Mouse (Mus musculus) CH12.LX (cell line): Measurements from ENCODE around the gene Sec11a. TPM values are rescaled to one million over a fixed set of nuclear protein-coding genes. Genes with fewer than 3 reads are reported as not detected.

Source experiments
- DNase-seq: peaks from one replicate; pipeline ENCODE4 v3.0.0-alpha.2; 2013; ENCODE audit errors: extremely low read depth
- H3K27ac ChIP-seq: 2 replicates; pipeline ENCODE4 v1.5.1; 2012; ENCODE audit warnings: low read depth, mild to moderate bottlenecking, control low read depth, moderate library complexity; ENCODE audit not compliant: insufficient read depth
- H3K27me3 ChIP-seq: replicated peaks from 2 replicates; pipeline ENCODE3; 2012; ENCODE audit warnings: inconsistent platforms
- H3K36me3 ChIP-seq, 2 experiments: replicated peaks in 1 of 2; 2 replicates each; pipeline versions ENCODE3 to v1.6.1; 2012; ENCODE audit warnings: inconsistent platforms in 1 of 2, low read length in 1 of 2, mild to moderate bottlenecking in 1 of 2, mixed read lengths in 1 of 2, moderate library complexity in 1 of 2; ENCODE audit not compliant: control insufficient read depth in 1 of 2, insufficient read depth in 1 of 2
- H3K4me1 ChIP-seq, 2 experiments: 2 replicates each; pipeline ENCODE4 v1.6.1; 2012; ENCODE audit warnings: inconsistent platforms in 1 of 2, moderate library complexity in 1 of 2; ENCODE audit not compliant: insufficient read depth in 2 of 2, control insufficient read depth in 1 of 2
- H3K4me2 ChIP-seq: 2 replicates; pipeline ENCODE4 v1.6.1; 2012; ENCODE audit warnings: low read depth, mild to moderate bottlenecking, control low read depth; ENCODE audit not compliant: poor library complexity, insufficient read depth, severe bottlenecking
- H3K4me3 ChIP-seq, 3 experiments: fragments of 150-350 bp in 1 of 3; sonication (generic) in 1 of 3; replicated peaks in 1 of 3; 2 replicates each; pipeline versions ENCODE3 to v1.5.1; 2011 to 2012; ENCODE audit warnings: low read depth in 2 of 3, low read length in 2 of 3, mild to moderate bottlenecking in 2 of 3, moderate library complexity in 2 of 3, control low read depth in 1 of 3, improper control_type of control experiment in 1 of 3, inconsistent platforms in 1 of 3, mixed read lengths in 1 of 3; ENCODE audit not compliant: poor library complexity in 1 of 3
- H3K79me2 ChIP-seq: replicated peaks from 2 replicates; pipeline ENCODE4 v1.6.1; 2012; ENCODE audit warnings: mild to moderate bottlenecking, moderate library complexity; ENCODE audit not compliant: control insufficient read depth, poor library complexity, insufficient read depth, severe bottlenecking; ENCODE audit errors: extremely low read depth
- H3K9ac ChIP-seq: 2 replicates; pipeline ENCODE4 v1.6.1; 2012; ENCODE audit warnings: low read depth, mild to moderate bottlenecking, control low read depth, moderate library complexity; ENCODE audit not compliant: insufficient read depth
- H3K9me3 ChIP-seq: replicated peaks from 2 replicates; pipeline ENCODE3; 2012; ENCODE audit warnings: low read length, inconsistent platforms, mixed read lengths
- BHLHE40 ChIP-seq: IDR thresholded peaks from 2 replicates; pipeline ENCODE4 v1.6.1; 2011; ENCODE audit warnings: mild to moderate bottlenecking, low read depth, low read length, improper control_type of control experiment
- CHD1 ChIP-seq: IDR thresholded peaks from 2 replicates; pipeline ENCODE4 v1.6.1; 2012; ENCODE audit warnings: low read depth, low read length, improper control_type of control experiment, inconsistent platforms
- CHD2 ChIP-seq: IDR thresholded peaks from 2 replicates; pipeline ENCODE4 v1.6.1; 2011; ENCODE audit warnings: low read length, improper control_type of control experiment
- CTCF ChIP-seq, 2 experiments: IDR thresholded peaks in 1 of 2; conservative IDR thresholded peaks in 1 of 2; 2 replicates each; pipeline ENCODE4 v1.5.1; 2011 to 2012; ENCODE audit warnings: low read depth in 2 of 2, low read length in 2 of 2, improper control_type of control experiment in 1 of 2, inconsistent platforms in 1 of 2, mild to moderate bottlenecking in 1 of 2, moderate library complexity in 1 of 2
- E2F4 ChIP-seq: IDR thresholded peaks from 2 replicates; pipeline ENCODE4 v1.6.1; 2011; ENCODE audit warnings: low read depth, low read length, improper control_type of control experiment; ENCODE audit not compliant: insufficient replicate concordance
- EP300 ChIP-seq: IDR thresholded peaks from 2 replicates; pipeline ENCODE4 v1.6.1; 2011; ENCODE audit warnings: low read length, improper control_type of control experiment
- ETS1 ChIP-seq: conservative IDR thresholded peaks from 2 replicates; pipeline ENCODE4 v1.6.1; 2012; ENCODE audit warnings: low read depth, mild to moderate bottlenecking, inconsistent platforms, low read length, improper control_type of control experiment, moderate library complexity
- GABPA ChIP-seq: IDR thresholded peaks from 2 replicates; pipeline ENCODE4 v1.6.1; 2012; ENCODE audit warnings: low read depth, low read length, improper control_type of control experiment, inconsistent platforms; ENCODE audit not compliant: insufficient replicate concordance
- HCFC1 ChIP-seq: IDR thresholded peaks from 2 replicates; pipeline ENCODE4 v1.6.1; 2012; ENCODE audit warnings: low read depth, mild to moderate bottlenecking, inconsistent platforms, low read length, improper control_type of control experiment
- IRF4 ChIP-seq: IDR thresholded peaks from 2 replicates; pipeline ENCODE4 v1.6.1; 2014; ENCODE audit warnings: low read depth, mild to moderate bottlenecking, inconsistent platforms, low read length, improper control_type of control experiment
- JUN ChIP-seq: IDR thresholded peaks from 2 replicates; pipeline ENCODE4 v1.6.1; 2011; ENCODE audit warnings: low read depth, mild to moderate bottlenecking, low read length, improper control_type of control experiment, moderate library complexity; ENCODE audit not compliant: insufficient read depth
- JUND ChIP-seq: conservative IDR thresholded peaks from 2 replicates; pipeline ENCODE4 v1.6.1; 2011; ENCODE audit warnings: low read depth, low read length, improper control_type of control experiment
- KAT2A ChIP-seq: IDR thresholded peaks from 2 replicates; pipeline ENCODE4 v1.6.1; 2012; ENCODE audit warnings: low read length, improper control_type of control experiment, inconsistent platforms; ENCODE audit not compliant: insufficient replicate concordance
- MAFK ChIP-seq: IDR thresholded peaks from 2 replicates; pipeline ENCODE4 v1.6.1; 2011; ENCODE audit warnings: low read length, improper control_type of control experiment; ENCODE audit not compliant: insufficient replicate concordance
- MAX ChIP-seq: IDR thresholded peaks from 2 replicates; pipeline ENCODE4 v1.6.1; 2011; ENCODE audit warnings: low read length, improper control_type of control experiment
- MAZ ChIP-seq: IDR thresholded peaks from 2 replicates; pipeline ENCODE4 v1.6.1; 2012; ENCODE audit warnings: low read depth, mild to moderate bottlenecking, inconsistent platforms, low read length, improper control_type of control experiment, moderate library complexity
- MEF2A ChIP-seq: IDR thresholded peaks from 2 replicates; pipeline ENCODE4 v1.6.1; 2014; ENCODE audit warnings: low read depth, mild to moderate bottlenecking, inconsistent platforms, low read length, improper control_type of control experiment, borderline replicate concordance
- MXI1 ChIP-seq: IDR thresholded peaks from 2 replicates; pipeline ENCODE4 v1.6.1; 2011; ENCODE audit warnings: mild to moderate bottlenecking, low read depth, low read length, improper control_type of control experiment
- MYC ChIP-seq: IDR thresholded peaks from 2 replicates; pipeline ENCODE4 v1.6.1; 2011; ENCODE audit warnings: low read depth, mild to moderate bottlenecking, improper control_type of control experiment, low read length
- NELFE ChIP-seq: IDR thresholded peaks from 2 replicates; pipeline ENCODE4 v1.6.1; 2011; ENCODE audit warnings: low read depth, low read length, improper control_type of control experiment
- NRF1 ChIP-seq: IDR thresholded peaks from 2 replicates; pipeline ENCODE4 v1.6.1; 2014; ENCODE audit warnings: low read depth, mild to moderate bottlenecking, inconsistent platforms, low read length, improper control_type of control experiment, moderate library complexity
- PAX5 ChIP-seq: IDR thresholded peaks from 2 replicates; pipeline ENCODE4 v1.6.1; 2012; ENCODE audit warnings: low read length, inconsistent platforms, mixed read lengths
- POLR2A ChIP-seq: IDR thresholded peaks from 2 replicates; pipeline ENCODE4 v1.6.1; 2011; ENCODE audit warnings: low read depth, mild to moderate bottlenecking, improper control_type of control experiment, low read length
- POLR2AphosphoS2 ChIP-seq: IDR thresholded peaks from 2 replicates; pipeline ENCODE4 v1.6.1; 2011; ENCODE audit warnings: low read depth, low read length, improper control_type of control experiment
- RAD21 ChIP-seq: IDR thresholded peaks from 2 replicates; pipeline ENCODE4 v1.6.1; 2011; ENCODE audit warnings: low read depth, mild to moderate bottlenecking, low read length, improper control_type of control experiment, moderate library complexity
- RCOR1 ChIP-seq: conservative IDR thresholded peaks from 2 replicates; pipeline ENCODE4 v1.6.1; 2012; ENCODE audit warnings: low read depth, mild to moderate bottlenecking, inconsistent platforms, low read length, improper control_type of control experiment
- SIN3A ChIP-seq: IDR thresholded peaks from 2 replicates; pipeline ENCODE4 v1.6.1; 2012; ENCODE audit warnings: low read length, improper control_type of control experiment, inconsistent platforms
- SMC3 ChIP-seq: IDR thresholded peaks from 2 replicates; pipeline ENCODE4 v1.6.1; 2011; ENCODE audit warnings: low read depth, low read length, improper control_type of control experiment
- TBP ChIP-seq: conservative IDR thresholded peaks from 2 replicates; pipeline ENCODE4 v1.6.1; 2011; ENCODE audit warnings: low read depth, low read length, improper control_type of control experiment
- TCF12 ChIP-seq: IDR thresholded peaks from 2 replicates; pipeline ENCODE4 v1.6.1; 2014; ENCODE audit warnings: low read depth, mild to moderate bottlenecking, inconsistent platforms, low read length, improper control_type of control experiment
- UBTF ChIP-seq: IDR thresholded peaks from 2 replicates; pipeline ENCODE4 v1.6.1; 2012; ENCODE audit warnings: low read depth, mild to moderate bottlenecking, inconsistent platforms, low read length, improper control_type of control experiment, moderate library complexity
- USF1 ChIP-seq: IDR thresholded peaks from 2 replicates; pipeline ENCODE4 v1.6.1; 2014; ENCODE audit warnings: low read depth, mild to moderate bottlenecking, inconsistent platforms, low read length, improper control_type of control experiment
- USF2 ChIP-seq: conservative IDR thresholded peaks from 2 replicates; pipeline ENCODE4 v1.6.1; 2011; ENCODE audit warnings: low read depth, low read length, improper control_type of control experiment
- ZC3H11A ChIP-seq: IDR thresholded peaks from 2 replicates; pipeline ENCODE4 v1.6.1; 2012; ENCODE audit warnings: low read depth, mild to moderate bottlenecking, inconsistent platforms, low read length, improper control_type of control experiment
- ZKSCAN1 ChIP-seq: IDR thresholded peaks from 2 replicates; pipeline ENCODE4 v1.6.1; 2012; ENCODE audit warnings: low read depth, inconsistent platforms, low read length, improper control_type of control experiment, borderline replicate concordance
- ZMIZ1 ChIP-seq: IDR thresholded peaks from 2 replicates; pipeline ENCODE4 v1.6.1; 2012; ENCODE audit warnings: low read depth, mild to moderate bottlenecking, inconsistent platforms, low read length, improper control_type of control experiment
- ZNF384 ChIP-seq: IDR thresholded peaks from 2 replicates; pipeline ENCODE4 v1.6.1; 2012; ENCODE audit warnings: low read depth, low read length, improper control_type of control experiment, inconsistent platforms
- dilution Hi-C: fragments of 300-500 bp; cut with MboI; formaldehyde crosslinking; loops from 2 replicates; pipeline ENCODE4 v1.14.3; 2020; ENCODE audit warnings: low sequenced_read_pairs; ENCODE audit not compliant: extremely low pct_unique_long_range_greater_than_20kb, extremely low pct_ligation_motif_present
- in situ Hi-C: fragments of 300-500 bp; cut with MboI; formaldehyde crosslinking; loops from 3 replicates; pipeline ENCODE4 v1.14.3; 2019; ENCODE audit warnings: low sequenced_read_pairs, low pct_ligation_motif_present, low pct_unique_long_range_greater_than_20kb, mixed read lengths
- polyA plus RNA-seq: library from polyadenylated mRNA; unstranded; fragments of >175 nt; gene quantifications from 2 replicates; pipeline ENCODE4 v1.2.1, GENCODE M21; 2012; ENCODE audit warnings: low read depth; ENCODE audit not compliant: insufficient read length
- total RNA-seq, 2 experiments: library from RNA; depleted of rRNA; stranded (reverse); fragments of 300-350 nt in 1 of 2; fragments of >200 nt in 1 of 2; gene quantifications; 2 replicates each; pipeline ENCODE4 v1.2.3; 2012 to 2014

Sec11a gene
- 93.5 and 105 TPM in 2 replicates for total RNA-seq (2012; rRNA removed)
- 141 and 143 TPM in 2 replicates for total RNA-seq (2014; rRNA removed)
- 126 and 142 TPM in 2 replicates for polyA plus RNA-seq

DNA sequence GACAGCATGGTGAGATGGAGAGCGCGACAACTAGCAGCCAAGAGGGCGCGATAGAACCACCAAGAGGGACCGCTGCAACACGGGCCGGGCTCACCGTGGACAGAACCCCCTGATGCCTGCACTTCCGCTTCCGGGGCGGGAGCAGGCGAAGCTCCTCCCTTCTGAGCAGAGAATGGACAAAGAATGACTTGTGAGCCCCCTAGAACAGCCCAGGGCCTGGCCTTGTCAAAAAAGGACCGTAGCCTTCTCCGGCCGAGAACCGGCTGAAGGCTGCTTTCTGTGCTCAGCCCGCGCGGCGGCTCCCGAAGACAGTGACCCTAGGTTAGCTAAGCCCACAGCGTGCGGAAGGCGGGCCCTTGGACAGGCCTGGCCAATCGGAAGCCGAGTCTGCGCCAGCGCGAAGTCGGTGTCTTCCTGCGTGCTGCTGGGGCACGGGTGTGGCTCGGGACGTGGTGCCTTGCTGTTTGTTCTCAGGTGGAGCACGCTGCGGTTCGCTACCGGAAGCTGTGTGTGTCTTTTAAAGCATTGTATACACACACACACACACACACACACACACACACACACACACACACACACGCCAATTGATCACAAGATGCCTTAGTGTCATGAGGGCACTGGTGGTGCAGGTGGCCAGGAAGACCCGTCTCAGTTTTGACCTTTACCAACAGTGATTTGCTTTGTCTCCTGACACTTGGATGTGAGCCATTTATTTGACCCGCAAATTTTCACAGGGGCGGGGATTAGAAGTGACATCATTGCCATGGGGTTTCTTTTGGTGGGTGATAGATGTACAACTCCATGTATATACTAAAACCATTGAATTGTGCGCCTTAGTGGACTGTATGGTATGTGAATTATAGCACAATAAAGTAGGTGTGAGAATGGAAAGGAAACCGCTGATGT is at the start of gene Sec11a:
Gene Sec11a, minus strand, starts transcription at position 336 of the 906 bp plus-strand sequence.
- Histone ChIP-seq H3K27ac (peak within 1 kb of the TSS; percentile 62), H3K27me3 (peaks cover 16% of the 10 kb centered on the region), H3K4me2 (peak within 1 kb of the TSS; percentile 80), H3K4me1 (peaks cover 0 to 21% of the 10 kb centered on the region in 2 experiments; a peak in 2 of 4 replicates), H3K36me3 (peaks cover 0 to 14% of the 10 kb centered on the region in 2 experiments), H3K9ac (peak within 1 kb of the TSS; percentile 70), H3K9me3 (peaks cover 3% of the 10 kb centered on the region), H3K79me2 (peaks cover 39% of the 10 kb centered on the region), H3K4me3 (peak within 1 kb of the TSS; percentile 73 to 88 (median 87))
- in situ Hi-C loops (no loop called here), dilution Hi-C loops (no loop called here)
- DNase-seq = peak; percentile 91
- TF ChIP-seq ZKSCAN1 (no peak), KAT2A (peak; percentile 61; the same call in 1 of the 2 replicates), JUND (no peak), MAFK (no peak), POLR2A (peak; percentile 85), TCF12 (peak; percentile 74), ETS1 (peak; percentile 30; the same call in 1 of the 2 replicates), BHLHE40 (peak; percentile 96), MEF2A (no peak), CHD1 (no peak), NRF1 (peak; percentile 61), MAX (peak; percentile 62; the same call in 1 of the 2 replicates), RAD21 (no peak), RCOR1 (no peak), HCFC1 (peak; percentile 77), CTCF (conservative IDR thresholded peaks at IDR 0.05 in 1 of 2, IDR thresholded peaks at IDR 0.05 in 1 of 2; ENCODE audit: low read depth in 2 of 2, low read length in 2 of 2) (no peak), MXI1 (peak; percentile 91), PAX5 (no peak), USF2 (no peak), ZMIZ1 (peak; percentile 70), USF1 (no peak), TBP (peak; percentile 12; the same call in 1 of the 2 replicates), CHD2 (peak; percentile 11; the same call in 1 of the 2 replicates), IRF4 (0 out of 2 replicates have a peak, but pooled peaks have one; percentile 7), POLR2AphosphoS2 (no peak), E2F4 (0 out of 2 replicates have a peak, but pooled peaks have one; percentile 39), SMC3 (no peak), NELFE (peak; percentile 84), UBTF (no peak), SIN3A (peak; percentile 81), GABPA (no peak), ZC3H11A (no peak), MYC (peak; percentile 89), MAZ (peak; percentile 56; the same call in 1 of the 2 replicates), EP300 (no peak), ZNF384 (no peak), JUN (no peak)
